In the genomic region with DNA sequence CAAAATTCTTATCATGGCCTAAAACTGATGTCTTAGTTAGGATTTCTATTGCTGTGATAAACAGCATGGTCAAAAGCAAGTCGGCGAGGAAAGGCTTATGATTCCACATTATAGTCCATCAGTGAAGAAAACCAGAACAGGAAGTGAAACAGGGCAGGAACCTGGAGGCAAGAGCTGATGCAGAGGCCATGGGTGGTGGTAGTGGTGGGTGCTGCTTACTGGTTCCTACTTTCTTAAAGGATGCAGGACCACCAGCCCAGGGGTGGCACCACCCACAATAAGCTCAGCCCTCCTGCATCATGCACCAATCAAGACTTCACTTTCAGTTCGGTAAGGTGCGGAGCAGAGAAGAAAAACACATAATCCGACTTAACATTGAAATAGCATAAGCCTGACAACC, we compare ENCODE assay signal across 24 mouse cellular contexts.
A peak's percentile ranks its signal among the peaks of the same experiment; 100 is the strongest.
DNase-seq lines count a peak whose midpoint lies in the region; ATAC-seq and TF ChIP-seq lines count a peak whose summit lies in the region.
"Had no signal": no experiment of that assay in that cellular context is flagged by ENCODE, and none has a peak within 500 bp of the region (broad histone marks: within the 10 kb centered on the region; RNA-seq: fewer than 3 reads in every experiment).

No protein-coding gene starts in this region.

- no peaks in the 10 kb centered on the region for H3K9me3 ChIP-seq in embryonic facial prominence, embryonic 13.5 days
- H3K9me3 ChIP-seq in embryonic facial prominence, embryonic 10.5 days, result no peaks in the 10 kb centered on the region
- no peaks in the 10 kb centered on the region for H3K9me3 ChIP-seq in heart, embryonic 14.5 days (ENCODE audit: control insufficient read depth, low read length)
- H3K9me3 ChIP-seq: forebrain, embryonic 12.5 days; G1E; hindbrain, embryonic 12.5 days; limb, embryonic 15.5 days; midbrain, embryonic 10.5 days; neural tube, embryonic 13.5 days had no signal

- no peaks in the 10 kb centered on the region for H3K36me3 ChIP-seq in embryonic facial prominence, embryonic 13.5 days
- no peaks in the 10 kb centered on the region for H3K36me3 ChIP-seq in embryonic facial prominence, embryonic 10.5 days (replicated peaks)
- H3K36me3 ChIP-seq in heart, embryonic 14.5 days (ENCODE audit: control insufficient read depth, insufficient read depth, low read length), result peaks cover 10% of the 10 kb centered on the region; the same call in 1 of the 2 replicates
- H3K36me3 ChIP-seq: forebrain, embryonic 12.5 days; G1E; hindbrain, embryonic 12.5 days; limb, embryonic 15.5 days; midbrain, embryonic 10.5 days; neural tube, embryonic 13.5 days had no signal

- intact Hi-C loops in heart, postnatal 14 days (cut with DNase I), result loop anchor here (2.0 kb wide), 1 partner anchor 25 kb away; no protein-coding TSS in a partner anchor

- no peak for TF ChIP-seq CTCF in bone marrow macrophage, adult 2 months (IDR thresholded peaks at IDR 0.05; ENCODE audit: low read depth, low read length)

- H3K9ac ChIP-seq in embryonic facial prominence, embryonic 13.5 days, result no peak overlapping the region
- 0 out of 2 replicates have a peak overlapping the region, but pooled peaks have one; percentile 2 for H3K9ac ChIP-seq in heart, embryonic 14.5 days (ENCODE audit: low read length)
- H3K9ac ChIP-seq: forebrain, embryonic 12.5 days; hindbrain, embryonic 12.5 days; limb, embryonic 15.5 days; neural tube, embryonic 13.5 days had no signal

- TF ChIP-seq POLR2A in bone marrow macrophage, adult 2 months (IDR thresholded peaks at IDR 0.05; ENCODE audit: borderline replicate concordance, low read depth, low read length), result no peak

- DNase-seq in embryonic facial prominence, embryonic 10.5 days (ENCODE audit: low spot score), result no peak
- no peak for DNase-seq in heart, postnatal 14 days
- no peak for DNase-seq in adrenal gland, postnatal 25 days
- DNase-seq in cerebellum, postnatal 36 days, result no peak
- DNase-seq: adrenal gland, postnatal 10 days; cerebellum, adult 11-12 months; cerebellum, postnatal 14 days; kidney, adult 18-20 months; lung, adult 18-20 months; lung, postnatal 14 days; thymus, adult 18-20 months had no signal

- H3K27me3 ChIP-seq in embryonic facial prominence, embryonic 13.5 days, result no peaks in the 10 kb centered on the region
- no peaks in the 10 kb centered on the region for H3K27me3 ChIP-seq in embryonic facial prominence, embryonic 10.5 days (replicated peaks; ENCODE audit: low read depth, poor library complexity, severe bottlenecking)
- H3K27me3 ChIP-seq in heart, embryonic 14.5 days (ENCODE audit: control insufficient read depth, insufficient read depth, low read length), result no peaks in the 10 kb centered on the region
- H3K27me3 ChIP-seq: forebrain, embryonic 12.5 days; hindbrain, embryonic 12.5 days; limb, embryonic 15.5 days; neural tube, embryonic 13.5 days had no signal

- peaks cover 21% of the 10 kb centered on the region for H3K4me1 ChIP-seq in embryonic facial prominence, embryonic 13.5 days
- peaks cover 5% of the 10 kb centered on the region for H3K4me1 ChIP-seq in embryonic facial prominence, embryonic 10.5 days
- H3K4me1 ChIP-seq in heart, embryonic 14.5 days (ENCODE audit: control insufficient read depth in 2 of 2, insufficient read depth in 2 of 2, low read length in 2 of 2), result peaks cover 14 to 47% of the 10 kb centered on the region in 2 experiments
- peaks cover 12% of the 10 kb centered on the region for H3K4me1 ChIP-seq in bone marrow macrophage, adult 2 months (ENCODE audit: control insufficient read depth, insufficient read depth, low read length)
- H3K4me1 ChIP-seq: forebrain, embryonic 12.5 days; midbrain, embryonic 10.5 days; neural tube, embryonic 13.5 days had no signal

- H3K4me2 ChIP-seq in embryonic facial prominence, embryonic 13.5 days, result no peak overlapping the region
- H3K4me2 ChIP-seq in heart, embryonic 14.5 days (ENCODE audit: low read length), result peak overlapping the region; percentile 47
- H3K4me2 ChIP-seq: forebrain, embryonic 12.5 days; hindbrain, embryonic 12.5 days; neural tube, embryonic 13.5 days had no signal

- 85% methylated on average over 5 of the region's 5 CpGs for WGBS in embryonic facial prominence, embryonic 13.5 days
- WGBS in embryonic facial prominence, embryonic 10.5 days, result 92% methylated on average over 5 of the region's 5 CpGs
- 83% methylated on average over 5 of the region's 5 CpGs for WGBS in heart, embryonic 14.5 days

- H3K27ac ChIP-seq in embryonic facial prominence, embryonic 13.5 days, result 0 out of 2 replicates have a peak overlapping the region, but pooled peaks have one; percentile 28
- H3K27ac ChIP-seq in embryonic facial prominence, embryonic 10.5 days (replicated peaks), result no peak overlapping the region
- peak overlapping the region in 1 of 2 experiments; percentile 81; a peak in 2 of 4 replicates for H3K27ac ChIP-seq in heart, embryonic 14.5 days (replicated peaks in 1 of 2; ENCODE audit: control insufficient read depth in 1 of 2, insufficient read depth in 1 of 2, low read depth in 2 of 2, low read length in 2 of 2)
- H3K27ac ChIP-seq in bone marrow macrophage, adult 2 months (ENCODE audit: insufficient read depth, low read depth, low read length), result no peak overlapping the region
- H3K27ac ChIP-seq: forebrain, embryonic 12.5 days; kidney, postnatal 0 days; layer of hippocampus, adult 2 months; limb, embryonic 15.5 days; midbrain, embryonic 10.5 days; neural tube, embryonic 13.5 days had no signal

- ATAC-seq in embryonic facial prominence, embryonic 13.5 days (ENCODE audit: insufficient number of reproducible peaks, insufficient read depth, low FRiP score, low TSS enrichment, low read depth), result no peak
- ATAC-seq in heart, embryonic 14.5 days (ENCODE audit: insufficient number of reproducible peaks, insufficient read depth, low FRiP score, low read depth), result no peak
- peak; percentile 60 for ATAC-seq in megakaryocyte progenitor cell, adult 5-6 weeks (replicated peaks; ENCODE audit: poor library complexity)
- ATAC-seq: activated CD4-positive, CD25-positive, alpha-beta regulatory T cell, adult 4 months had no signal

- no peak overlapping the region for H3K4me3 ChIP-seq in embryonic facial prominence, embryonic 13.5 days
- H3K4me3 ChIP-seq in embryonic facial prominence, embryonic 10.5 days, result no peak overlapping the region
- H3K4me3 ChIP-seq in heart, embryonic 14.5 days (ENCODE audit: control insufficient read depth in 1 of 2, insufficient read depth in 1 of 2, low read depth in 1 of 2, low read length in 2 of 2), result no peak overlapping the region
- H3K4me3 ChIP-seq in bone marrow macrophage, adult 2 months (ENCODE audit: insufficient read depth, low read length), result 0 out of 2 replicates have a peak overlapping the region, but pooled peaks have one; percentile 3
- H3K4me3 ChIP-seq: forebrain, embryonic 12.5 days; hindbrain, embryonic 12.5 days; layer of hippocampus, adult 2 months; limb, embryonic 15.5 days; midbrain, embryonic 10.5 days; neural tube, embryonic 13.5 days had no signal
